Mouse (Mus musculus) neural tube, embryonic 11.5 days (tissue): ENCODE measurements around the gene Ifitm1. TPM values are rescaled to one million over a fixed set of nuclear protein-coding genes. Genes with fewer than 3 reads are reported as not detected.

Experiments used
- ATAC-seq: fragments of 200-750 bp; cut with Nextera tagmentation; 2 replicates; pipeline ENCODE4 v1.8.0; 2017; ENCODE audit warnings: moderate number of reproducible peaks, mild to moderate bottlenecking, moderate TSS enrichment, moderate library complexity; ENCODE audit not compliant: insufficient read depth, low FRiP score, low TSS enrichment
- DNase-seq: peaks from one replicate; pipeline ENCODE4 v3.0.0-alpha.2; 2015; ENCODE audit warnings: low spot score
- H3K27ac ChIP-seq: fragments of 300-500 bp; sonication (generic); 2 replicates; pipeline ENCODE4 v1.5.1; 2014; ENCODE audit warnings: low read depth, mild to moderate bottlenecking, low read length
- H3K27me3 ChIP-seq: fragments of 300-500 bp; sonication (generic); 2 replicates; pipeline ENCODE4 v1.6.1; 2014; ENCODE audit warnings: mild to moderate bottlenecking, low read length, mixed read lengths; ENCODE audit not compliant: control insufficient read depth, insufficient read depth
- H3K36me3 ChIP-seq: fragments of 300-500 bp; sonication (generic); 2 replicates; pipeline ENCODE4 v1.6.1; 2014; ENCODE audit warnings: mild to moderate bottlenecking, low read length, moderate library complexity, mixed read lengths; ENCODE audit not compliant: control insufficient read depth, insufficient read depth
- H3K4me1 ChIP-seq: fragments of 300-500 bp; sonication (generic); 2 replicates; pipeline ENCODE4 v1.6.1; 2014; ENCODE audit warnings: low read length, mixed read lengths; ENCODE audit not compliant: control insufficient read depth, insufficient read depth
- H3K4me2 ChIP-seq: fragments of 300-500 bp; sonication (generic); 2 replicates; pipeline ENCODE4 v1.6.1; 2014; ENCODE audit warnings: low read depth, mild to moderate bottlenecking, moderate library complexity
- H3K4me3 ChIP-seq: fragments of 300-500 bp; sonication (generic); 2 replicates; pipeline ENCODE4 v1.5.1; 2014; ENCODE audit warnings: low read depth, low read length
- H3K9ac ChIP-seq: fragments of 300-500 bp; sonication (generic); 2 replicates; pipeline ENCODE4 v1.6.1; 2014; ENCODE audit warnings: mild to moderate bottlenecking, low read length
- H3K9me3 ChIP-seq: fragments of 300-500 bp; sonication (generic); 2 replicates; pipeline ENCODE4 v1.6.1; 2016; ENCODE audit warnings: low read length; ENCODE audit not compliant: control insufficient read depth
- WGBS: fragments of 180-500 bp; shearing (Covaris S2); extraction: QIAGEN DNeasy Blood & Tissue Kit; methylation state at CpG from one replicate; pipeline ENCODE4 v1.1.7; 2014; 5-methylcytosine and 5-hydroxymethylcytosine counted together
- polyA plus RNA-seq: library from polyadenylated mRNA; unstranded; fragments of >200 nt; fragmentation: Nextera tagmentation; extraction: Ambion mirVana; gene quantifications from 2 replicates; pipeline ENCODE4 v1.2.1, GENCODE M21; 2014

The Ifitm1 gene
- polyA plus RNA-seq, 1 experiment from 2014 or later: 8.3 TPM

DNA sequence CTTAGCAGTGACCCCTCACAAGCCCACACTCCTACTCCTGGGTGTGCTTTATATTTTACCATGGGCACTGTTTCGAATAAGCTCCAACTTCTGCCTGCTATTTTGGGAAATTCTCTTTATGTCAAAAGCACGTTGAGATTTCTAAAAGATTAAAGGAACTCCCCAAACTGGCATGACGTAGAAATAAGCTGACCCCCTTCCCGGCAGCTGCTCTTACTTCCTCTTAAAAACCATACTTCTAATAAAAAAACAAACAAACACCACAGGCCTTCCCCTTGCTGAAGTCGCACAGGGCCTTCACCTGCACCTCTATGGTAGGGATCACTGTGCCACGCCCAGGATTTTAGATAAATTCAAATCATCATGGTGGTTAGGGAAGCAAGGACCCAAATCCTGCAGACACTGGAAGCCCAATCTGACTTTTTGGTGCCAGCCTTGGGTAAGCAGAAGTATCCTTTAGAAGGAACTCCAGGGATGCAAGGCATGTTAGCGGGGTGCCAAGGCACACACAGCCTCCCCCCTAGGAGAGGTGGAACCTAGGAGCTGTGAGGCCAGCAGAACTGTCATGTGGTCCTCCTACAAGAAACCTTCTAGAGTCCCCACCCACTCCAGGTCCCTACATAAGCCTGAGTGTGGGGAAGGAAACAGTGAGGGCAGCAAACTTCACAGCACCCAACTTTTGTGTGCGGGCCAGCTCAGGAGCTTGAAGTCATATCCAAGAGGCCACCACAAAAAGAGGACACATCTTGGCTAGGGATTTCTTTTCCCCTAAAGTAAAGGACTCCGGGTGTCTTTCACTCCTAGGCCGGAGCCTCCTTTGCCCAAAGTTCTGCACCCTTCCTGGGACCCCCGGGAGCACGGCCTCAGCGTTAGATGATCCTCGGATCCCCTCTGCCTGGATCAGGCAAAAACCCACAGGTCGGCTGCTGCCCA, 13.0 kb upstream of the Ifitm1 start:
- DNase-seq (no peak), ATAC-seq (no peak)
- Histone ChIP-seq H3K4me1 (peaks cover 8% of the 10 kb centered on the region; the same call in 1 of the 2 replicates), H3K4me3 (peak overlapping the region; percentile 38), H3K27me3 (no peaks in the 10 kb centered on the region), H3K9me3 (no peaks in the 10 kb centered on the region), H3K36me3 (no peaks in the 10 kb centered on the region; the same call in 1 of the 2 replicates), H3K9ac (no peak overlapping the region), H3K4me2 (peak overlapping the region; percentile 58), H3K27ac (no peak overlapping the region)
- WGBS: 68% methylated on average over 15 of the region's 15 CpGs

GRCm38 (mm10) chr7:140954733-140955071, 12.3 kb upstream of the Ifitm1 start:
- no peak overlapping the region for H3K27ac ChIP-seq
- H3K4me2 ChIP-seq: peak overlapping the region; percentile 58
- H3K9me3 ChIP-seq: no peaks in the 10 kb centered on the region
- ATAC-seq (no peak), DNase-seq (no peak)
- WGBS: 12% methylated on average over 9 of the region's 9 CpGs
- no peaks in the 10 kb centered on the region for H3K27me3 ChIP-seq
- H3K4me3 ChIP-seq: peak overlapping the region; percentile 38
- H3K9ac ChIP-seq: no peak overlapping the region; the same call in 1 of the 2 replicates
- H3K4me1 ChIP-seq: peaks cover 11% of the 10 kb centered on the region; the same call in 1 of the 2 replicates
- no peaks in the 10 kb centered on the region for H3K36me3 ChIP-seq

DNA sequence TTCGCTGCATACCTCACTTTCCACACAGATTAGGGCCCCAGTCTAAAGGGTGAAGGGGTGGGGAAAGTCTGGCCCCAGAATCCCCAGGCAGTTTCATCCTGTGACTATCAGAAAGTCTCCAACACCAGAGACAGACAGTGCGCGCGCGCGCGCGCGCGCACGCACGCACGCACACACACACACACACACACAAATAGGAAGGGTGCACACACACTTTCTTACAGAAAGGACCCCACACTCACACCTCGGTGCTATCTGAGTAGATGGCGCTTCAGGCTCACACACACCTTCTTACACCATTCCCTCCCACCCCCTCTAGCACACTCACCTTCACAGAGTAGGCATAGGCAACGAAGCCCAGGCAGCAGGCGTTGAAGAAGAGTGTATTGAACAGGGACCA, 11.7 kb upstream of the Ifitm1 start:
- ATAC-seq: no peak
- Histone ChIP-seq H3K27me3 (no peaks in the 10 kb centered on the region), H3K9ac (peak overlapping the region; percentile 48), H3K4me1 (peaks cover 9% of the 10 kb centered on the region; the same call in 1 of the 2 replicates), H3K9me3 (no peaks in the 10 kb centered on the region), H3K27ac (peak overlapping the region; percentile 46; the same call in 1 of the 2 replicates), H3K4me2 (peak overlapping the region; percentile 58), H3K36me3 (no peaks in the 10 kb centered on the region), H3K4me3 (peak overlapping the region; percentile 38)
- 7% methylated on average over 17 of the region's 17 CpGs for WGBS
- peak; percentile 50 for DNase-seq

GRCm38 (mm10) chr7:140955758-140956555, 11.1 kb upstream of the Ifitm1 start, which contains the start of the genes Gm45717 and Ifitm2:
Gm45717 (minus strand) TSS chr7:140955937.
Ifitm2 (minus strand) TSS chr7:140955987.
- H3K27me3 ChIP-seq: no peaks in the 10 kb centered on the region
- H3K4me2 ChIP-seq: peak within 1 kb of the TSS; percentile 58
- 21% methylated on average over 11 of the region's 11 CpGs for WGBS
- peak within 1 kb of the TSS; percentile 48 for H3K9ac ChIP-seq
- no peaks in the 10 kb centered on the region for H3K9me3 ChIP-seq
- peak; percentile 43; the same call in 1 of the 2 replicates for ATAC-seq
- H3K27ac ChIP-seq: peak within 1 kb of the TSS; percentile 46; the same call in 1 of the 2 replicates
- peak within 1 kb of the TSS; percentile 38 for H3K4me3 ChIP-seq
- H3K36me3 ChIP-seq: no peaks in the 10 kb centered on the region
- peaks cover 5% of the 10 kb centered on the region; the same call in 1 of the 2 replicates for H3K4me1 ChIP-seq
- DNase-seq: peak; percentile 61

DNA sequence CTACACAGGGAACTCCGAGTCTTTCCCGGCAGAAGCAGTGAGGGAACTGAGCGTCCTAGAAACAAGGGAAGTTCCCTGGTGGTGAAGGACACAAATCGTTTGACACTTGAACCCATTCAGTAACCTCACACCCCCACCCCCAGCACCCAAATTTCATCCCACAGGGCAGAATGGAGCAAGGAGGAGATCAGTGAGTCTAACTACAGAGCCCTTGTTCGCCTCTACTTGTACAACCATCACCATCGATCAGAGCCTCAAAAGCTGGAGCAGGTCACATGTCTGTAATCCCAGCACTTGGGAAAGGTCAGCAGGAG, 10.5 kb upstream of the Ifitm1 start:
- no peak for ATAC-seq
- H3K9me3 ChIP-seq: no peaks in the 10 kb centered on the region
- whole genome bisulfite sequencing: 53% methylated on average over 6 of the region's 6 CpGs
- no peak overlapping the region for H3K9ac ChIP-seq
- H3K4me2 ChIP-seq: no peak overlapping the region
- H3K4me1 ChIP-seq: peaks cover 5% of the 10 kb centered on the region; the same call in 1 of the 2 replicates
- no peak overlapping the region for H3K27ac ChIP-seq
- H3K36me3 ChIP-seq: no peaks in the 10 kb centered on the region
- no peaks in the 10 kb centered on the region for H3K27me3 ChIP-seq
- H3K4me3 ChIP-seq: no peak overlapping the region
- DNase-seq: no peak

DNA sequence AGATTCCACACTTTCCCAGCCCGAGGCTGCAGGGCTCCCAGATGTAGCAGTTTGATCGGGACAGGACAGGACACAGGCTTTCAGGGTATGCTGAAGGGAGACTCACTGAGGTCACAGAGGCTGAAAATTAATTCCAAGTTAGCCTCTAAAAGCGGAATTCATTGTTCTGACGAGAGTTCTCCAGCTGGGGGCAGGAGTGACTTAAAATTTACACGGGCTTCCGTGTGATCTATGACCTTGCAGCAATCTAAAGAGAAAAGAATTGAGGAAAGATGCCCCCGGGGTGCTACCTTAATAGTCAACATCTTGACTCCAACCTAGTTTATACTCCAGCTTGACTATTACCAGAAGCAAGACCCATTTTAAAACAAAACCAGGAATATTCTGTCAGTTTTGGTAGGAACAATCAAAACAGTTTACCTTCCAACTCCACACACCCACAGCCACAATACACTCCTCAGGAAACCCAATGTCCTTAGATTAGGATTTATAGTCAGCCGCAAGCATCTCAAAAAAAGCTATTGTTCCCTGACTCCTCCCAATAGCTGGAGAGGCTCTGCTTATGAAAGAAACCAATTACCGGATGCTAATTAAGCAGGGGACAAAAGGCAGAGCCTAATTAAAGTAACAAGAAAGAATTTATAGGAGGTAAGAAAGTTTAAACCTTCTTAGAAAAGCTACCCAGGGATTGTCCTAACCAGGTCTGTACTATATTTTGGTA, 7.7 kb upstream of the Ifitm1 start:
- ATAC-seq (peak; percentile 46; the same call in 1 of the 2 replicates), DNase-seq (peak; percentile 53)
- H3K9me3 ChIP-seq: no peaks in the 10 kb centered on the region
- no peak overlapping the region for H3K9ac ChIP-seq
- 4% methylated on average over 9 of the region's 9 CpGs for WGBS
- H3K4me1 ChIP-seq: peaks cover 5% of the 10 kb centered on the region; the same call in 1 of the 2 replicates
- no peak overlapping the region for H3K4me3 ChIP-seq
- no peak overlapping the region for H3K4me2 ChIP-seq
- H3K27ac ChIP-seq: no peak overlapping the region
- no peaks in the 10 kb centered on the region for H3K27me3 ChIP-seq
- no peaks in the 10 kb centered on the region for H3K36me3 ChIP-seq

DNA sequence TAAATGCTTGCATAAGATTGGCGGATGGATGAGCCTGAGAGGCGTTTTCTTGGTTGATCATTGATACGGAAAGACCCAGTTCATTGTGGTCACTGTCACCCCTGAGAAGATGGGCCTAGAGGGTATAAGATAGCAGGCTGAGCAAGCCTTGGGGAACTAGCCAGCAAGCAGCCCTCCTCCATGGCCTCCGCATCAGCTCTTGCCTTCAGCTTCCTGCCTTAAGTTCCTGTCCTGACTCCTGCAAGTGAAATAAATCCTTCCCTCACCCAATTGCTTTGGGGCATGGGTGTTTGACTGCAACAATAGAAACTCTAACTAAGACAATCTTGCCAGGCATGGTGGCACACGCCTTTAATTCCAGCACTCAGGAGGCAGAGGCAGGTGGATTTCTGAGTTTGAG, 7.0 kb upstream of the Ifitm1 start:
- ATAC-seq: no peak
- 55% methylated on average over 5 of the region's 5 CpGs for WGBS
- Histone ChIP-seq H3K4me3 (no peak overlapping the region), H3K27ac (no peak overlapping the region), H3K9ac (no peak overlapping the region), H3K36me3 (no peaks in the 10 kb centered on the region), H3K9me3 (no peaks in the 10 kb centered on the region), H3K27me3 (no peaks in the 10 kb centered on the region), H3K4me1 (peaks cover 5% of the 10 kb centered on the region; the same call in 1 of the 2 replicates), H3K4me2 (no peak overlapping the region)
- DNase-seq: no peak

- H3K4me2 ChIP-seq: no peak overlapping the region
- H3K27me3 ChIP-seq: no peaks in the 10 kb centered on the region
- no peak overlapping the region for H3K27ac ChIP-seq
- DNase-seq (no peak), ATAC-seq (no peak)
- no peaks in the 10 kb centered on the region for H3K9me3 ChIP-seq
- H3K36me3 ChIP-seq: no peaks in the 10 kb centered on the region
- H3K9ac ChIP-seq: no peak overlapping the region
- H3K4me1 ChIP-seq: peaks cover 5% of the 10 kb centered on the region; the same call in 1 of the 2 replicates
- H3K4me3 ChIP-seq: no peak overlapping the region
- 29% methylated on average over 2 of the region's 2 CpGs for WGBS
Measured at GRCm38 (mm10) chr7:140961416-140961815, 5.6 kb upstream of the Ifitm1 start.
